ENCODE assay signal across 13 mouse cellular contexts in genomic region chr6:12307502-12307901, GRCm38 (mm10).
"Had no signal": no experiment of that assay in that cellular context is flagged by ENCODE, and none has a peak within 500 bp of the region (broad histone marks: within the 10 kb centered on the region; RNA-seq: fewer than 3 reads in every experiment).

No protein-coding gene starts in this region.

- H3K27ac ChIP-seq: limb, embryonic 15.5 days; liver, embryonic 12.5 days; midbrain, embryonic 12.5 days; neural tube, embryonic 13.5 days had no signal

- H3K27me3 ChIP-seq: limb, embryonic 15.5 days; liver, embryonic 12.5 days; midbrain, embryonic 12.5 days; neural tube, embryonic 13.5 days had no signal

- H3K4me2 ChIP-seq: limb, embryonic 15.5 days; liver, embryonic 12.5 days; lung, embryonic 14.5 days; midbrain, embryonic 12.5 days; neural tube, embryonic 13.5 days had no signal

- ATAC-seq: liver, embryonic 12.5 days had no signal

- DNase-seq: kidney, adult 11 months; kidney, postnatal 10 days; kidney, postnatal 4 days; lung, embryonic 14.5 days; lung, postnatal 10 days; lung, postnatal 4 days; right cerebral cortex, adult 18-20 months; right cerebral cortex, postnatal 25 days; thymus, postnatal 36 days had no signal

- H3K4me1 ChIP-seq: limb, embryonic 15.5 days; liver, embryonic 12.5 days; midbrain, embryonic 12.5 days; neural tube, embryonic 13.5 days had no signal

- H3K4me3 ChIP-seq: limb, embryonic 15.5 days; liver, embryonic 12.5 days; midbrain, embryonic 12.5 days; neural tube, embryonic 13.5 days had no signal

- H3K36me3 ChIP-seq: limb, embryonic 15.5 days; liver, embryonic 12.5 days; midbrain, embryonic 12.5 days; neural tube, embryonic 13.5 days had no signal

- H3K9ac ChIP-seq: limb, embryonic 15.5 days; liver, embryonic 12.5 days; lung, embryonic 14.5 days; midbrain, embryonic 12.5 days; neural tube, embryonic 13.5 days had no signal

- H3K9me3 ChIP-seq: limb, embryonic 15.5 days had no signal
